Mouse (Mus musculus) MEL (cell line): ENCODE results near the gene Mfsd4a. TPM values are rescaled to one million over a fixed set of nuclear protein-coding genes. Genes with fewer than 3 reads are reported as not detected.
A peak's percentile ranks its signal among the peaks of the same experiment; 100 is the strongest.

ENCODE experiments used
- DNase-seq: peaks from one replicate; pipeline ENCODE4 v3.0.0; 2011; ENCODE audit warnings: low read depth, low spot score
- H3K27ac ChIP-seq: 2 replicates; pipeline ENCODE4 v1.5.1; 2012; ENCODE audit warnings: low read depth, mild to moderate bottlenecking, control low read depth, low read length, moderate library complexity; ENCODE audit not compliant: control insufficient read depth
- H3K27me3 ChIP-seq, 2 experiments: fragments of 150-350 bp in 1 of 2; sonication (generic) in 1 of 2; 2 replicates each; pipeline ENCODE4 v1.6.1; 2012; ENCODE audit warnings: low read length in 2 of 2, mild to moderate bottlenecking in 2 of 2, improper control_type of control experiment in 1 of 2, moderate library complexity in 1 of 2; ENCODE audit not compliant: insufficient read depth in 2 of 2, control insufficient read depth in 1 of 2
- H3K36me3 ChIP-seq, 2 experiments: 2 replicates each; pipeline ENCODE4 v1.6.1; 2012 to 2014; ENCODE audit warnings: low read length in 2 of 2, improper control_type of control experiment in 1 of 2, inconsistent platforms in 1 of 2, mild to moderate bottlenecking in 1 of 2; ENCODE audit not compliant: insufficient read depth in 2 of 2, control insufficient read depth in 1 of 2
- H3K4me1 ChIP-seq, 2 experiments: fragments of 150-350 bp in 1 of 2; sonication (generic) in 1 of 2; 2 replicates each; pipeline ENCODE4 v1.6.1; 2012; ENCODE audit warnings: low read length in 2 of 2, improper control_type of control experiment in 1 of 2, mild to moderate bottlenecking in 1 of 2; ENCODE audit not compliant: insufficient read depth in 2 of 2, control insufficient read depth in 1 of 2
- H3K4me3 ChIP-seq, 2 experiments: fragments of 150-350 bp in 1 of 2; sonication (generic) in 1 of 2; 2 replicates each; pipeline ENCODE4 v1.5.1; 2012; ENCODE audit warnings: low read depth in 2 of 2, low read length in 2 of 2, mild to moderate bottlenecking in 2 of 2, moderate library complexity in 2 of 2, control low read depth in 1 of 2, improper control_type of control experiment in 1 of 2; ENCODE audit not compliant: control insufficient read depth in 1 of 2, insufficient read depth in 1 of 2
- H3K79me2 ChIP-seq: 2 replicates; pipeline ENCODE4 v1.6.1; 2012; ENCODE audit warnings: mild to moderate bottlenecking, low read length, moderate library complexity; ENCODE audit not compliant: control insufficient read depth, poor library complexity, insufficient read depth
- H3K9ac ChIP-seq: 2 replicates; pipeline ENCODE4 v1.6.1; 2012; ENCODE audit warnings: low read depth, mild to moderate bottlenecking, control low read depth, low read length, moderate library complexity; ENCODE audit not compliant: control insufficient read depth, poor library complexity, severe bottlenecking
- H3K9me3 ChIP-seq: fragments of 150-350 bp; sonication (generic); replicated peaks from 2 replicates; pipeline ENCODE4 v1.6.1; 2012; ENCODE audit warnings: mild to moderate bottlenecking, low read length, improper control_type of control experiment, moderate library complexity; ENCODE audit not compliant: insufficient read depth
- CHD2 ChIP-seq: IDR thresholded peaks from 2 replicates; pipeline ENCODE4 v1.6.1; 2011; ENCODE audit warnings: low read length, improper control_type of control experiment
- CTCF ChIP-seq, 3 experiments: IDR thresholded peaks in 2 of 3; conservative IDR thresholded peaks in 1 of 3; 2 replicates each; pipeline ENCODE4 v1.5.1; 2011 to 2012; ENCODE audit warnings: low read length in 3 of 3, low read depth in 2 of 3, mild to moderate bottlenecking in 2 of 3, improper control_type of control experiment in 1 of 3, inconsistent platforms in 1 of 3, mixed read lengths in 1 of 3, moderate library complexity in 1 of 3; ENCODE audit not compliant: control insufficient read depth in 1 of 3, insufficient read depth in 1 of 3, poor library complexity in 1 of 3, severe bottlenecking in 1 of 3
- E2F4 ChIP-seq: IDR thresholded peaks from 2 replicates; pipeline ENCODE4 v1.6.1; 2011; ENCODE audit warnings: low read depth, low read length, improper control_type of control experiment, borderline replicate concordance
- ETS1 ChIP-seq: IDR thresholded peaks from 2 replicates; pipeline ENCODE4 v1.6.1; 2012; ENCODE audit warnings: low read depth, mild to moderate bottlenecking, inconsistent platforms, low read length, improper control_type of control experiment, moderate library complexity
- JUND ChIP-seq: IDR thresholded peaks from 2 replicates; pipeline ENCODE4 v1.6.1; 2011; ENCODE audit warnings: low read depth, mild to moderate bottlenecking, improper control_type of control experiment, low read length
- KAT2A ChIP-seq: conservative IDR thresholded peaks from 2 replicates; pipeline ENCODE4 v1.6.1; 2012; ENCODE audit warnings: low read depth, low read length, improper control_type of control experiment, inconsistent platforms
- MAFK ChIP-seq: IDR thresholded peaks from 2 replicates; pipeline ENCODE4 v1.6.1; 2011; ENCODE audit warnings: low read depth, mild to moderate bottlenecking, low read length, improper control_type of control experiment, borderline replicate concordance
- MAX ChIP-seq: IDR thresholded peaks from 2 replicates; pipeline ENCODE4 v1.6.1; 2011; ENCODE audit warnings: low read length, improper control_type of control experiment
- MEF2A ChIP-seq: IDR thresholded peaks from 2 replicates; pipeline ENCODE4 v1.6.1; 2014; ENCODE audit warnings: low read depth, mild to moderate bottlenecking, inconsistent platforms, low read length, improper control_type of control experiment; ENCODE audit not compliant: poor library complexity, insufficient replicate concordance, severe bottlenecking; ENCODE audit errors: extremely low read depth
- MYB ChIP-seq: IDR thresholded peaks from 2 replicates; pipeline ENCODE4 v1.6.1; 2011; ENCODE audit warnings: mild to moderate bottlenecking, low read depth, low read length, improper control_type of control experiment
- NELFE ChIP-seq: IDR thresholded peaks from 2 replicates; pipeline ENCODE4 v1.6.1; 2011; ENCODE audit warnings: low read depth, low read length, improper control_type of control experiment
- POLR2A ChIP-seq, 2 experiments: IDR thresholded peaks; 2 replicates each; pipeline ENCODE4 v1.6.1; 2011 to 2012; ENCODE audit warnings: low read length in 2 of 2, mild to moderate bottlenecking in 2 of 2, control low read depth in 1 of 2, improper control_type of control experiment in 1 of 2, low read depth in 1 of 2, moderate library complexity in 1 of 2; ENCODE audit not compliant: control insufficient read depth in 1 of 2, insufficient read depth in 1 of 2, poor library complexity in 1 of 2
- POLR2AphosphoS5 ChIP-seq: IDR thresholded peaks from 2 replicates; pipeline ENCODE4 v1.6.1; 2012; ENCODE audit warnings: low read depth, borderline replicate concordance, mild to moderate bottlenecking, inconsistent platforms, low read length, moderate library complexity, mixed read lengths
- RAD21 ChIP-seq: IDR thresholded peaks from 2 replicates; pipeline ENCODE4 v1.6.1; 2011; ENCODE audit warnings: mild to moderate bottlenecking, low read depth, low read length, improper control_type of control experiment
- RCOR1 ChIP-seq: IDR thresholded peaks from 2 replicates; pipeline ENCODE4 v1.6.1; 2012; ENCODE audit warnings: low read depth, mild to moderate bottlenecking, inconsistent platforms, low read length, improper control_type of control experiment
- SIN3A ChIP-seq: IDR thresholded peaks from 2 replicates; pipeline ENCODE4 v1.6.1; 2012; ENCODE audit warnings: low read length, improper control_type of control experiment, inconsistent platforms
- SMC3 ChIP-seq: IDR thresholded peaks from 2 replicates; pipeline ENCODE4 v1.6.1; 2011; ENCODE audit warnings: low read depth, low read length, improper control_type of control experiment
- TAL1 ChIP-seq: IDR thresholded peaks from 2 replicates; pipeline ENCODE4 v1.6.1; 2012; ENCODE audit warnings: mild to moderate bottlenecking, inconsistent platforms, low read length, moderate library complexity, mixed read lengths
- TBP ChIP-seq: IDR thresholded peaks from 2 replicates; pipeline ENCODE4 v1.8.0; 2011; ENCODE audit warnings: low read depth, low read length, improper control_type of control experiment
- USF1 ChIP-seq: IDR thresholded peaks from 2 replicates; pipeline ENCODE4 v1.6.1; 2014; ENCODE audit warnings: low read depth, mild to moderate bottlenecking, inconsistent platforms, low read length, improper control_type of control experiment, moderate library complexity
- USF2 ChIP-seq, 2 experiments: IDR thresholded peaks; 2 replicates each; pipeline ENCODE4 v1.6.1; 2011 to 2012; ENCODE audit warnings: improper control_type of control experiment in 2 of 2, low read length in 2 of 2, borderline replicate concordance in 1 of 2, inconsistent platforms in 1 of 2, low read depth in 1 of 2, mild to moderate bottlenecking in 1 of 2; ENCODE audit not compliant: insufficient read depth in 1 of 2
- polyA plus RNA-seq, 2 experiments: library from polyadenylated mRNA; stranded (reverse) in 1 of 2; unstranded in 1 of 2; fragments of >175 nt in 1 of 2; fragments of >200 nt in 1 of 2; gene quantifications; 2 replicates each; pipeline versions ENCODE4 v1.2.1 to v1.2.4; 2012; ENCODE audit warnings: low replicate concordance in 2 of 2, low read depth in 1 of 2; ENCODE audit not compliant: insufficient read length in 2 of 2, insufficient read depth in 1 of 2, missing spikeins in 1 of 2
- total RNA-seq: library from RNA; depleted of rRNA; stranded (reverse); fragments of 300-350 nt; gene quantifications from 2 replicates; pipeline ENCODE4 v1.2.3, GENCODE M21; 2012

The Mfsd4a gene
- total and polyA plus RNA-seq, 3 experiments: 3.6 to 15.5 TPM; not detected in 1

GRCm38 (mm10) chr1:131980471-131980870 is 87.4 kb downstream of the Mfsd4a start:
- H3K79me2 ChIP-seq: no peaks in the 10 kb centered on the region; the same call in 1 of the 2 replicates
- H3K27ac ChIP-seq: no peak overlapping the region
- no peak for DNase-seq
- H3K4me3 ChIP-seq: no peak overlapping the region
- H3K9me3 ChIP-seq: no peaks in the 10 kb centered on the region
- H3K4me1 ChIP-seq: no peaks in the 10 kb centered on the region
- no peaks in the 10 kb centered on the region for H3K27me3 ChIP-seq
- peaks cover 0 to 24% of the 10 kb centered on the region in 2 experiments; a peak in 2 of 4 replicates for H3K36me3 ChIP-seq
- TF ChIP-seq MAFK (no peak), JUND (no peak), SIN3A (no peak), POLR2A (IDR thresholded peaks at IDR 0.05; ENCODE audit: control insufficient read depth in 1 of 2, insufficient read depth in 1 of 2, low read depth in 1 of 2, low read length in 2 of 2, poor library complexity in 1 of 2) (0 out of 4 replicates have a peak, but pooled peaks of 1 of the 2 experiments have one; percentile 35), SMC3 (no peak)
- H3K9ac ChIP-seq: no peak overlapping the region

- H3K27ac ChIP-seq: no peak overlapping the region
- DNase-seq: no peak
- H3K36me3 ChIP-seq: peaks cover 0 to 13% of the 10 kb centered on the region in 2 experiments; a peak in 3 of 4 replicates
- no peak overlapping the region for H3K4me3 ChIP-seq
- H3K27me3 ChIP-seq: no peaks in the 10 kb centered on the region
- peaks cover 31% of the 10 kb centered on the region for H3K79me2 ChIP-seq
- TF ChIP-seq MEF2A (no peak), RCOR1 (no peak), USF1 (no peak), SIN3A (no peak), CHD2 (no peak), POLR2AphosphoS5 (no peak), RAD21 (no peak), E2F4 (no peak), MYB (no peak), KAT2A (no peak), ETS1 (no peak), USF2 (IDR thresholded peaks at IDR 0.05; ENCODE audit: borderline replicate concordance in 1 of 2, insufficient read depth in 1 of 2, low read depth in 1 of 2, low read length in 2 of 2) (no peak), SMC3 (no peak), POLR2A (IDR thresholded peaks at IDR 0.05; ENCODE audit: control insufficient read depth in 1 of 2, insufficient read depth in 1 of 2, low read depth in 1 of 2, low read length in 2 of 2, poor library complexity in 1 of 2) (no peak), CTCF (IDR thresholded peaks at IDR 0.05 in 2 of 3, conservative IDR thresholded peaks at IDR 0.05 in 1 of 3; ENCODE audit: control insufficient read depth in 1 of 3, insufficient read depth in 1 of 3, low read depth in 2 of 3, low read length in 3 of 3, poor library complexity in 1 of 3, severe bottlenecking in 1 of 3) (no peak), NELFE (no peak), TBP (no peak), TAL1 (no peak), MAX (no peak)
- no peaks in the 10 kb centered on the region for H3K9me3 ChIP-seq
- H3K9ac ChIP-seq: no peak overlapping the region
- H3K4me1 ChIP-seq: peaks cover 2 to 10% of the 10 kb centered on the region in 2 experiments; a peak in 2 of 4 replicates
Observed at GRCm38 (mm10) chr1:131976886-131977285, 91.0 kb downstream of the Mfsd4a start.
